Mouse (Mus musculus): Measurements from ENCODE around the gene Cxcl17.
"Not testable (repeated sequence)": the region's sequence is repeated elsewhere in the genome, so short reads cannot be mapped to it uniquely, and the experiment has no call there.

Cxcl17 gene

GRCm38 (mm10) chr7:25412833-25413441 is at the start of gene Cxcl17:
TSS of gene Cxcl17 (minus strand) at chr7:25412886.
- DNase-seq = no peak

- not testable (repeated sequence) for DNase-seq
These were observed 49.3 kb upstream of the Cxcl17 start for GRCm38 (mm10) chr7:25462033-25462337.

GRCm38 (mm10) chr7:25461336-25462032 is 48.8 kb upstream of the Cxcl17 start:
- DNase-seq = peak; percentile 12

- DNase-seq = no peak
These were observed 39.4 kb upstream of the Cxcl17 start for GRCm38 (mm10) chr7:25452103-25452502.

GRCm38 (mm10) chr7:25449913-25450890 is 37.5 kb upstream of the Cxcl17 start:
- DNase-seq = no peak

GRCm38 (mm10) chr7:25440816-25441153 is 28.1 kb upstream of the Cxcl17 start:
- DNase-seq = no peak

- no peak for DNase-seq
These were observed 27.5 kb upstream of the Cxcl17 start for GRCm38 (mm10) chr7:25439978-25440815.

GRCm38 (mm10) chr7:25439124-25439822 is 26.6 kb upstream of the Cxcl17 start:
- DNase-seq = no peak

GRCm38 (mm10) chr7:25436704-25437103 is 24.0 kb upstream of the Cxcl17 start:
- no peak for DNase-seq

GRCm38 (mm10) chr7:25436226-25436625 is 23.5 kb upstream of the Cxcl17 start:
- DNase-seq = no peak

- no peak for DNase-seq
These were observed 22.8 kb upstream of the Cxcl17 start for GRCm38 (mm10) chr7:25435546-25435851.

- DNase-seq = no peak
These were observed 22.2 kb upstream of the Cxcl17 start for GRCm38 (mm10) chr7:25434654-25435545.

GRCm38 (mm10) chr7:25433781-25434560 is 21.3 kb upstream of the Cxcl17 start:
- DNase-seq = no peak

GRCm38 (mm10) chr7:25433007-25433541 is 20.4 kb upstream of the Cxcl17 start:
- DNase-seq = no peak

GRCm38 (mm10) chr7:25432381-25432780 is 19.7 kb upstream of the Cxcl17 start:
- no peak for DNase-seq

GRCm38 (mm10) chr7:25429886-25430784 is 17.4 kb upstream of the Cxcl17 start:
- no peak for DNase-seq

- no peak for DNase-seq
These were observed 15.6 kb upstream of the Cxcl17 start for GRCm38 (mm10) chr7:25428321-25428720.

- DNase-seq = no peak
These were observed 14.5 kb upstream of the Cxcl17 start for GRCm38 (mm10) chr7:25427144-25427543.

- DNase-seq = not testable (repeated sequence)
These were observed 13.7 kb upstream of the Cxcl17 start for GRCm38 (mm10) chr7:25426380-25426779.
